Mouse (Mus musculus) G1E (cell line): ENCODE data around the gene Asap2.

Experiments
- CTCF ChIP-seq: IDR thresholded peaks from 2 replicates; pipeline ENCODE4 v1.5.1; 2012; ENCODE audit warnings: low read depth, low read length, inconsistent platforms, mixed read lengths
- GATA1 ChIP-seq: IDR thresholded peaks from 2 replicates; pipeline ENCODE4 v1.6.1; 2012; ENCODE audit warnings: borderline replicate concordance, low read length, inconsistent platforms, mixed read lengths
- GATA2 ChIP-seq: IDR thresholded peaks from 2 replicates; pipeline ENCODE4 v1.6.1; 2012; ENCODE audit warnings: low read depth, low read length, inconsistent platforms, borderline replicate concordance
- TAL1 ChIP-seq: conservative IDR thresholded peaks from 2 replicates; pipeline ENCODE4 v1.6.1; 2012; ENCODE audit warnings: low read depth, low read length, inconsistent platforms, mixed read lengths

- TF ChIP-seq CTCF, result no peak
- no peak for TF ChIP-seq GATA1
- TF ChIP-seq GATA2, result no peak
- no peak for TF ChIP-seq TAL1
These were observed 273.0 kb downstream of the Asap2 start for GRCm38 (mm10) chr12:21263256-21263655.
